Mouse (Mus musculus): ENCODE results near the gene Gprc5d.

GRCm38 (mm10) chr6:135068221-135068620 is 49.9 kb downstream of the Gprc5d start:
- TF ChIP-seq POLR2A (IDR thresholded peaks at IDR 0.05; ENCODE audit: borderline replicate concordance, extremely low read depth, insufficient read depth, insufficient read length, poor library complexity, severe bottlenecking) (no peak), CTCF (IDR thresholded peaks at IDR 0.05; ENCODE audit: borderline replicate concordance, extremely low read depth, insufficient read depth, insufficient read length) (no peak)

All from brain, embryonic 14.5 days (tissue).